Mouse (Mus musculus) embryonic facial prominence, embryonic 15.5 days (tissue): ENCODE data around the gene Dnajc7. TPM values are rescaled to one million over a fixed set of nuclear protein-coding genes. Genes with fewer than 3 reads are reported as not detected.

ENCODE experiments used
- ATAC-seq: fragments of 200-750 bp; cut with Nextera tagmentation; 2 replicates; pipeline ENCODE4 v1.8.0; 2017; ENCODE audit warnings: low read depth, moderate TSS enrichment; ENCODE audit not compliant: insufficient number of reproducible peaks, low FRiP score, low TSS enrichment
- H3K27ac ChIP-seq: fragments of 300-500 bp; sonication (generic); replicated peaks from 2 replicates; pipeline ENCODE4 v1.5.1; 2015; ENCODE audit warnings: mild to moderate bottlenecking, inconsistent platforms
- H3K27me3 ChIP-seq: fragments of 300-500 bp; sonication (generic); 2 replicates; pipeline ENCODE4 v1.6.1; 2015; ENCODE audit warnings: inconsistent platforms
- H3K36me3 ChIP-seq: fragments of 300-500 bp; sonication (generic); 2 replicates; pipeline ENCODE4 v1.6.1; 2015; ENCODE audit warnings: mild to moderate bottlenecking, inconsistent platforms
- H3K4me1 ChIP-seq: fragments of 300-500 bp; sonication (generic); 2 replicates; pipeline ENCODE4 v1.6.1; 2015; ENCODE audit warnings: inconsistent platforms
- H3K4me2 ChIP-seq: fragments of 300-500 bp; sonication (generic); replicated peaks from 2 replicates; pipeline ENCODE4 v1.6.1; 2015; ENCODE audit warnings: mild to moderate bottlenecking, inconsistent platforms
- H3K4me3 ChIP-seq: fragments of 300-500 bp; sonication (generic); replicated peaks from 2 replicates; pipeline ENCODE4 v1.5.1; 2015; ENCODE audit warnings: mild to moderate bottlenecking, inconsistent platforms
- H3K9ac ChIP-seq: fragments of 300-500 bp; sonication (generic); 2 replicates; pipeline ENCODE4 v1.6.1; 2015; ENCODE audit warnings: inconsistent platforms
- H3K9me3 ChIP-seq: fragments of 300-500 bp; sonication (generic); replicated peaks from 2 replicates; pipeline ENCODE4 v1.6.1; 2016; ENCODE audit warnings: inconsistent platforms
- WGBS: fragments of 180-500 bp; shearing (Covaris S2); methylation state at CpG from one replicate; pipeline ENCODE4 v1.1.7; 2015; 5-methylcytosine and 5-hydroxymethylcytosine counted together
- polyA plus RNA-seq: library from polyadenylated mRNA; unstranded; fragments of >200 nt; fragmentation: Nextera tagmentation; extraction: Ambion mirVana; gene quantifications from 2 replicates; pipeline ENCODE4 v1.2.1, GENCODE M21; 2015

Dnajc7 gene
- polyA plus RNA-seq, 1 experiment from 2014 or later: 256 TPM

DNA sequence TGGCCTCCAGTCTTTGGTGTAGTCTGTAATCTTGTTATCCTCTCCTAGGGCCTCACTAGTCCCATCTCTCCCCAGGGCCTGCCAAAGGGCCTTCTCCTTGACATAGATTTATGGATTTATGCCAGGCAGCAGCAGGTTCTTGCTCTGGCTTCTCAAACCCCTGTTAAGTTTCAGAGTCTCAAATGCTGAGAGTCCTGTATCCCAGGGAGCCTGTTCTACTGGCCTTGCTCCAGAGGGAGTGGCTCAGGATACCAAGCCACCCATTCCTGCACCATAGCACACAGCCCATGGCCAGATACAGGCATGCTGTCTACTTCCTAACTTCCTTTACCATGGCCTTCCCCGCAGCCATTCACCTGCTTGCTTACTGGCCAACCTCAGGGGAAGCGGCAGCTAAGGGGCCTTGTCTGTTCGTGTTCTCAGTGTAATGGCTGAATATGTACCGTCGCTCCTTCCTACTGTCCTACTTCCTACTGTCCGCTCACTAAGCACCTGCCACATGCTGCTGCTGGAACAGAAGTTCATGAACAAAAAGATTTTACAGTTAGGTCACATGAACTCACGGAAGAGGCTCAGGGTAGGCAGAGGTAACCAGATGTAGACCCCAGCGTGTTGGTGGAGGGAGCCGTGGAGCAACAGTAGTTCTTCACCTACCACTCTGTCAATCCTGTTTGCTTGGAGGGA lies 40.7 kb downstream of the Dnajc7 start:
- Histone ChIP-seq H3K4me3 (no peak overlapping the region), H3K9ac (no peak overlapping the region), H3K27ac (no peak overlapping the region), H3K4me2 (no peak overlapping the region), H3K36me3 (peaks cover 57% of the 10 kb centered on the region), H3K4me1 (peaks cover 18% of the 10 kb centered on the region), H3K9me3 (no peaks in the 10 kb centered on the region), H3K27me3 (no peaks in the 10 kb centered on the region)
- whole genome bisulfite sequencing: 91% methylated on average over 9 of the region's 9 CpGs
- no peak for ATAC-seq

DNA sequence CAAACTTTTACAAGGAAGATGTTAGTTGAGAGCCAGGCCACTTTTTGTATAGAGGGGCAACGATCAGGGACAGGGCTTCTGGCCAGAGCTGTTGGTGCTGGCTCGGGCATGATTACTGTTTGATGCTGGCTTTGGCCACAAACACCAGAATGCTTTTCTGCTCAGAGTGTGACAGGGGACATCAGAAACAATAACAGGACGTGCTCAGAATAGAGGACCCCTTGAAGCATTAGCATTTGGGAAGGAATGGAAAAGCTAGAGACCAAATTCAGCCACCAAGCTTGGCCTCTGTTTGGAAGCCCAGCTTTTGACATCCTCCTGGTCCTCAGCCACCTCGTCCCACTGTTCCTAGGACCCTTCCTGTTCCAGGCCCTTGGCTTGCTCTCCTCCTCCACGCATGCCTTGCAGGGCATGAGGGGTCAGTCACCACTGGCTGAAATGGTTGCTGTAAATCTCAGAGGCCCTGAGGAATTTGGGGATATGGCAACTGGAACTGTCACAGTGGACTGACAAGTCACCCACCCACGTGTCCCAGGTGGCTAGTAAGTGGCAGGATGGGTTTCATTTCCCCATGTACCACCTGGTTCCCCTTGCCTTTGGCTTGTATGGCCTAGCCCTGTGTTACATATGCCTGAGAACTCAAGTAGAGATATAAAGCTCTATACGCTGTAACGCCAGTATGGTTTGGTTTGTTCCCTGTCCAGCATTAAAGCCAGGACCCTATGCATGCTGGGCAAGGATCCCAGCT lies 41.9 kb downstream of the Dnajc7 start:
- WGBS: 72% methylated on average over 8 of the region's 8 CpGs
- Histone ChIP-seq H3K4me2 (no peak overlapping the region), H3K36me3 (peaks cover 44% of the 10 kb centered on the region), H3K4me1 (peaks cover 20% of the 10 kb centered on the region), H3K4me3 (no peak overlapping the region), H3K9ac (no peak overlapping the region), H3K9me3 (no peaks in the 10 kb centered on the region), H3K27ac (no peak overlapping the region), H3K27me3 (no peaks in the 10 kb centered on the region)
- ATAC-seq: no peak

DNA sequence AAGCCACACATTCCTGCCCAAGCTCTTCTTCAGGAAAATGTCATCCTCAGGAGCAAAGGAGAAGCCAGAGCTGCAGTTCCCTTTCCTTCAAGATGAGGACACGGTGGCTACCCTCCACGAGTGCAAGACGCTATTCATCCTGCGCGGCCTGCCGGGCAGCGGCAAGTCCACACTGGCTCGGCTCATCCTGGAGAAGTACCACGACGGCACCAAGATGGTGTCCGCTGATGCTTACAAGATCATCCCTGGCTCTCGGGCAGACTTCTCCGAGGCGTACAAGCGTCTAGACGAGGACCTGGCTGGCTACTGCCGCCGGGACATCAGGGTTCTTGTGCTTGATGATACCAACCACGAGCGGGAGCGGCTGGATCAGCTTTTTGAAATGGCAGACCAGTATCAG lies 43.7 kb downstream of the Dnajc7 start:
- H3K9ac ChIP-seq: no peak overlapping the region

DNA sequence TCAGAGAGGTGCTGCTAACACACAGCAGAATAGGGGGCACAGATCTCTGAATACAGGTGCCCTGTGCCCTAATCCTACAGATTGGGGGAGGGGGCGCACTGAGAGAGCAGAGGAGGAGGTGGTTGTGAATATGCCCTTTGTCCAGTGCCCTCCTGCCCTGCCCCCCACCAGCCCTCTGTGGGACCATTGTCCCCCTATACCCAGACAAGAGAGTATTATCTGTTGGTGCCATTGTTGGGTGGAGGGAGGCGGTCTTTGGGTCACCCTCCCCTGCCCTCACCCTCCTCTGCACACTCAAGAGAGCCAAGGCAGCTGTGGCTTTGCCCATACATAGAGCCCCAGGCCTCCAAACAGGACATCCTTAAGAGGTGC lies 44.5 kb downstream of the Dnajc7 start:
- ATAC-seq: no peak
- Histone ChIP-seq H3K9me3 (no peaks in the 10 kb centered on the region), H3K4me2 (peak overlapping the region; percentile 70), H3K4me3 (peak overlapping the region; percentile 64), H3K27me3 (peaks cover 12% of the 10 kb centered on the region), H3K36me3 (peaks cover 19% of the 10 kb centered on the region), H3K9ac (no peak overlapping the region), H3K4me1 (peaks cover 29% of the 10 kb centered on the region), H3K27ac (peak overlapping the region; percentile 79; the same call in 1 of the 2 replicates)
- WGBS: 29% methylated on average over 2 of the region's 2 CpGs

More for the DNA sequence above, 43.7 kb downstream of the Dnajc7 start:
- 68% methylated on average over 21 of the region's 21 CpGs for WGBS
- peak overlapping the region; percentile 17 for H3K27ac ChIP-seq
- H3K27me3 ChIP-seq: peaks cover 5% of the 10 kb centered on the region
- no peaks in the 10 kb centered on the region for H3K9me3 ChIP-seq
- no peak for ATAC-seq
- H3K36me3 ChIP-seq: peaks cover 27% of the 10 kb centered on the region
- 0 out of 2 replicates have a peak overlapping the region, but pooled peaks have one; percentile 70 for H3K4me2 ChIP-seq
- peaks cover 22% of the 10 kb centered on the region for H3K4me1 ChIP-seq
- H3K4me3 ChIP-seq: peak overlapping the region; percentile 64

DNA sequence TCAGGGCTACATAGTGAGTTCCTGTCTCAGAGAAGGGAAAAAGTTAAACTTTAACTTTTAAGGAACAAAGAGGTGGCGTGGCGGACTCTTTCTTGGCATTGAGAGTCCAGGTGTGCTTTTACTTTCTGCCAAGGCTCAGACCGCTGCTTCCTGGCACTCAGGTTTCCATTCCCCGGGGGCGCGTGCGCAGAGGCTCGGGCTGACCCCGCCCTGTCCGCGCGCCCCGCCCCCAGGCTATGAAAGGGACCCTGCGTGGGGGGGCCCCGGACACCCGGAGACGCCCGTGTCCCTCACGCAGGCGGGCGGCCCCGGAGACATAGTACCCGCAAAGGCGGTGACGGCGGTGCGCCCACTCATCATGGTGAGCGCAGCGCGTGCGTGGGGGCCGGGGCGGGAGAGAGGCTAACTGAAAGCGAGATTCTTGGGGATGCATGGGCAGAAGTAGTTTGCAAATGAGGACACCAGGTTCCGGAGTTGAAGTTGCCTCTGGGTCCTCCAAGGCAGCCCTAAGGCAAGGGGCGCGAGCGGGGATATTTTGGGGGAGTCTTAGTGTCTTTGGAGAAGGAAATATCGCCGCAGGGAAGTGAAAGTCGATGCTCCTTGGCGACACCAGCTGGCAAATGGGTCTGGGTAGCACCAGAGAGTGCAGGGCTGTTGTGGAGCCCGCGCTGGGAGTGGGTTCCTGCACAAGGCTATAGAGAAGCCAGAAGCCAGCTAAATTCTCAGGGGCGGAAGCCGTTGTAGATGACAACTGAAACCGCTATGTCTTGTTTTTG lies 45.1 kb downstream of the Dnajc7 start, which contains the start of gene Cnp:
Gene Cnp (plus strand): TSS at position 197 of the 776 bp plus-strand sequence.
- H3K9me3 ChIP-seq: no peaks in the 10 kb centered on the region
- peaks cover 14% of the 10 kb centered on the region for H3K36me3 ChIP-seq
- peak within 1 kb of the TSS; percentile 64 for H3K4me3 ChIP-seq
- H3K9ac ChIP-seq: peak within 1 kb of the TSS; percentile 33; the same call in 1 of the 2 replicates
- H3K4me2 ChIP-seq: peak within 1 kb of the TSS; percentile 70
- peaks cover 29% of the 10 kb centered on the region for H3K4me1 ChIP-seq
- peak within 1 kb of the TSS; percentile 79 for H3K27ac ChIP-seq
- WGBS: 1% methylated on average over 47 of the region's 47 CpGs
- H3K27me3 ChIP-seq: peaks cover 12% of the 10 kb centered on the region
- ATAC-seq: peak; percentile 81

DNA sequence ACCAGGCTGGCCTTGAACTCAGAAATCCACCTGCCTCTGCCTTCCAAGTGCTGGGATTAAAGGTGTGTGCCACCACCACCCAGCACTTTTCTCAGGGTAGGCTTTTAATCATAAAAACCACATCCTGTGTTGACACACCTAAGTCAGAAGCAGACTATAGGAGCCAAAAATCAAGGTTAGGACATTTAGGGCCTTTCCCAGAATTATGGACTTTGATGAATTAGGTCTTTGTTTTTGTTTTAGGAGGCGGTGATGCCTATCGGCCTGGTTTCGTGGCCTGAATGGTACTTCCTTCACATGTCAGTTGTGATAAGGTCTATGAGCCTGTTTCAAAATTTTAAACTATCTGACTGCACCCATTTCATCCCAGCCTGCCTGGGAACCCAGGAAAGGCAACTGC lies 45.8 kb downstream of the Dnajc7 start:
- ATAC-seq: no peak
- Histone ChIP-seq H3K9me3 (no peaks in the 10 kb centered on the region), H3K4me2 (peak overlapping the region; percentile 70; the same call in 1 of the 2 replicates), H3K36me3 (peaks cover 7% of the 10 kb centered on the region; the same call in 1 of the 2 replicates), H3K4me1 (peaks cover 29% of the 10 kb centered on the region), H3K9ac (no peak overlapping the region), H3K27ac (peak overlapping the region; percentile 79; the same call in 1 of the 2 replicates), H3K27me3 (peaks cover 12% of the 10 kb centered on the region), H3K4me3 (peak overlapping the region; percentile 64)
- 86% methylated on average over 3 of the region's 3 CpGs for WGBS

DNA sequence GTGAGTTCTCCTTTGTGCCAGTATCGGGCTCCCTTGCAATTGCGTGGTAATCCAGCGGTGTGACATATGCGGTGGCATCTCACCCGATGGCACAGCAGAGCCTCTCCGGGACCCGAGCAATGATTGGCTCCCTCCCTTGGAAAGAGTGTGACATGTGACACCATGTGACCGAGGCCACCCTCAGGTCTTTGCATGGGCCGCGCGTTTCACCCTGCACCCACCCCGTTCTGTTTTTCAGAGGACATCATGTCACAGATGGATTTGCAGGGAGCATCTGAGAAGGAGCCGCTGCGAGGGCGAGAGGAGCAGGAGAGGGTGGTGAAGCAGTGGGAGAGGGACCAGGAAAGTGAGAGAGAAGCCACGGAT lies 48.8 kb downstream of the Dnajc7 start:
- no peak overlapping the region for H3K9ac ChIP-seq
- peaks cover 26% of the 10 kb centered on the region for H3K4me1 ChIP-seq
- H3K4me3 ChIP-seq: peak overlapping the region; percentile 17
- H3K36me3 ChIP-seq: no peaks in the 10 kb centered on the region
- H3K27me3 ChIP-seq: peaks cover 12% of the 10 kb centered on the region
- H3K9me3 ChIP-seq: no peaks in the 10 kb centered on the region
- peak overlapping the region; percentile 43 for H3K4me2 ChIP-seq
- WGBS: 10% methylated on average over 16 of the region's 16 CpGs
- H3K27ac ChIP-seq: no peak overlapping the region
- no peak for ATAC-seq

DNA sequence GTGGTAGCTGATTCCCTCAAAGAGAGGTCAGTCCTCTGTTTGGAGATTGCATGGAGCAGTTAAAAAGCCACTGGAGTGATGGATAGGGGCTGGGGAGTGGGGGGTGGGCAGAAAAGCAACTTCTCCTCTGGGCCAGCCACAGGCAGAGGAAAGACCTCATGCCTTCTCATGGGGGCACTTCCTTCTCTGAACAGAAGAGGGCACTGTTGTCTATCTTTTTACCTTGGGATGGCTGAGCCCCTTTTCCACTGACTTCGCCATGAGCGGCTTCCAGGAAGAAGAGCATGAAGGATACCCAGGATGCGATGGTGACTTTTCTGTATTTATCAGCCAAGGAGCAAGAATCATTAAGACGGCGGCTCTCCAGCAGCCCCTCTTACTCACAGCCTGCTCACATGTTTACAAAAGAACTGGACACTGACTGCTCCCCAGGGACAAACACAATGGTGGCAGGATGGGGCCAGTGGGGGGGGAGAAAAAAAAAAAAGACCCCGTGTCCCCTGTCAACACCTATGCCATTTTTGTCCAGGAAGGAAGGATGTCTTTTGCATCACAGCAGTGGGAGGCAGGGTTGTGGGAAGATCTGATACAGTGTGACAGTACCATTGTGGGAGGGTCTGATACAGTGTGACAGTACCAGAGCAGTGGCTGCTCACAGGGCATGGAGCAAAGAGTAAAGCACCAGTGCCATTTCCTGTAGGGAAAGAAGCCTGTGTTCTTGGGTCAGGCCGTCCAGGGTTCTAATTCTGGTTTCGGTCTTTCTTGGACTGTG lies 49.4 kb downstream of the Dnajc7 start:
- no peak for ATAC-seq
- Histone ChIP-seq H3K4me3 (peak overlapping the region; percentile 17), H3K9ac (no peak overlapping the region), H3K36me3 (no peaks in the 10 kb centered on the region), H3K4me1 (peaks cover 20% of the 10 kb centered on the region), H3K9me3 (no peaks in the 10 kb centered on the region), H3K27ac (no peak overlapping the region), H3K4me2 (peak overlapping the region; percentile 43), H3K27me3 (peaks cover 12% of the 10 kb centered on the region)
- 12% methylated on average over 8 of the region's 8 CpGs for WGBS

DNA sequence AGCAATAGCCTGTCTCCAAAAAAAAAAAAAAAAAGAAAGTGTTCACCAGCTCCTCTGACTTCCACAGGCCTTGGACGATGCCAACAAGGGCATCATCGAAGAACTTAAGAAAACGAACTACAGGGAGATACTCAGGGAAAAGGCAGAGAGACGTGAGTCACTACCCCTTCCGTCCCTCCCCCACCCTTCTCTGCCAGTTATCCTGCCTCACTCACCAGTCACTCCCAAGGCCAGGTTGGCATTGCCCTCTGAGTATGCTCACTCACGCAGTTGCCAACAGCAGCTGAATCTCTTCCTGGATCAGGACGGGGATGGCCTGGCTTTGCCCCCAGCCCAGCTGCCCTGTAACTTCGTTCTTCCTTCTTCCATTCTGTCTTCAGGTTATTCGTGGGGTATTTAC lies 50.2 kb downstream of the Dnajc7 start:
- Histone ChIP-seq H3K4me3 (no peak overlapping the region), H3K9ac (no peak overlapping the region), H3K4me1 (peaks cover 14% of the 10 kb centered on the region), H3K9me3 (no peaks in the 10 kb centered on the region), H3K36me3 (no peaks in the 10 kb centered on the region), H3K4me2 (no peak overlapping the region), H3K27ac (no peak overlapping the region), H3K27me3 (peaks cover 12% of the 10 kb centered on the region)
- 62% methylated on average over 9 of the region's 9 CpGs for WGBS
- no peak for ATAC-seq

DNA sequence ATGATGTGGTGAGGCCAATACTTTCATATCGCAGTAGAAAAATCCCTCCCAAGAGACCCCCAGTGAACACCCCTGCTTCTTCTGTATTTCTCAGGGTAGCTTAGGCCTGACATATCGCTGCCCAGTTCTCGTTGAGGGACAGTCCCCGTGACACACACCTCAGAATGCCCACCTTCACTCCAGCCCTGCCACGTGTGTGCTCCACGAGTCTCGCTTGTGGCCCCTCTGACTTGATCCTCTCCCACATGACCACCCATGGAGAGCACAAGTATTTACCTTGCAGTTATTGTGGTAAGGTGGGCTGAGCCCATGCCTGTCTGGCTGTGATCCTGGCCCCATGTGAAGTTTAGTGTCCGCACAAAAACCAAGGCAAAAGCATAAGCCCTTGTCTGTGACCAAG lies 51.3 kb downstream of the Dnajc7 start:
- Histone ChIP-seq H3K9me3 (no peaks in the 10 kb centered on the region), H3K9ac (no peak overlapping the region), H3K27me3 (peaks cover 12% of the 10 kb centered on the region), H3K27ac (no peak overlapping the region), H3K36me3 (no peaks in the 10 kb centered on the region), H3K4me1 (peaks cover 9% of the 10 kb centered on the region), H3K4me2 (no peak overlapping the region), H3K4me3 (no peak overlapping the region)
- no peak for ATAC-seq
- 74% methylated on average over 8 of the region's 8 CpGs for WGBS
